Mouse (Mus musculus) forebrain, embryonic 10.5 days (tissue): Measurements from ENCODE around the gene Fth1. TPM values are rescaled to one million over a fixed set of nuclear protein-coding genes. Genes with fewer than 3 reads are reported as not detected.
"Not testable (repeated sequence)": the region's sequence is repeated elsewhere in the genome, so short reads cannot be mapped to it uniquely, and the experiment has no call there.

Source experiments
- DNase-seq: peaks from one replicate; pipeline ENCODE4 v3.0.0-alpha.2; 2017; ENCODE audit warnings: low spot score; ENCODE audit errors: extremely low spot score
- H3K27ac ChIP-seq: fragments of 300-500 bp; sonication (generic); 2 replicates; pipeline ENCODE4 v1.5.1; 2016; ENCODE audit warnings: mild to moderate bottlenecking
- H3K27me3 ChIP-seq: fragments of 300-500 bp; sonication (generic); 2 replicates; pipeline ENCODE4 v1.6.1; 2016; ENCODE audit warnings: mild to moderate bottlenecking; ENCODE audit not compliant: poor library complexity, severe bottlenecking
- H3K36me3 ChIP-seq: fragments of 300-500 bp; sonication (generic); replicated peaks from 2 replicates; pipeline ENCODE4 v1.6.1; 2016; ENCODE audit warnings: mild to moderate bottlenecking, moderate library complexity
- H3K4me1 ChIP-seq: fragments of 300-500 bp; sonication (generic); 2 replicates; pipeline ENCODE4 v1.6.1; 2016
- H3K4me3 ChIP-seq: fragments of 300-500 bp; sonication (generic); 2 replicates; pipeline ENCODE4 v1.5.1; 2016; ENCODE audit warnings: mild to moderate bottlenecking, moderate library complexity
- H3K9me3 ChIP-seq: fragments of 300-500 bp; sonication (generic); 2 replicates; pipeline ENCODE4 v1.6.1; 2016; ENCODE audit warnings: mild to moderate bottlenecking, moderate library complexity
- WGBS: fragments of 180-500 bp; shearing (Covaris S2); methylation state at CpG from one replicate; pipeline ENCODE4 v1.1.7; 2016; 5-methylcytosine and 5-hydroxymethylcytosine counted together
- polyA plus RNA-seq: library from polyadenylated mRNA; unstranded; fragments of >200 nt; fragmentation: Nextera tagmentation; extraction: Ambion mirVana; gene quantifications from 2 replicates; pipeline ENCODE4 v1.2.1, GENCODE M21; 2016

The Fth1 gene
- polyA plus RNA-seq, 1 experiment from 2014 or later: 1,339 TPM

DNA sequence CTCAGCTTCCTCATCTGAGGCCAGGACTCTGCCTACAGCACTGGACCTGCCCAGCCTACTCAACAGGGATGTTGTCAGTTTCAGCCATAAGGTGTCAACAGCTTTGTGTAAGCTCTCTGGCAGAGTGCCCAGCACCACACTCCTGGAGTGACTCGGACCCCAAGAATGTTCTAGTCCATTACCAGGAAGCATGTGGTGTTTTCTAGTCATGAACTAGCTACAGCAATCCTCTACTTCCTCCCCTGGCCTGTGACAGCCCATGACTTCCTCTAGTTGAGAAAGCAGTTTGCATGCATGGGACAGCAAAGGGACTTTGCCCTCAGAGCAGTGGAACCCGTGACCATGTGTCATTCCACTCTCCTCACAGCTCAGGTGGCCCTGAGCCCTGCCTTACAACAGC is 5.5 kb upstream of the Fth1 start:
- not testable (repeated sequence) for H3K4me1 ChIP-seq, H3K27me3 ChIP-seq, DNase-seq, H3K4me3 ChIP-seq, H3K36me3 ChIP-seq, H3K27ac ChIP-seq, H3K9me3 ChIP-seq
- WGBS: 84% methylated on average over 2 of the region's 2 CpGs

DNA sequence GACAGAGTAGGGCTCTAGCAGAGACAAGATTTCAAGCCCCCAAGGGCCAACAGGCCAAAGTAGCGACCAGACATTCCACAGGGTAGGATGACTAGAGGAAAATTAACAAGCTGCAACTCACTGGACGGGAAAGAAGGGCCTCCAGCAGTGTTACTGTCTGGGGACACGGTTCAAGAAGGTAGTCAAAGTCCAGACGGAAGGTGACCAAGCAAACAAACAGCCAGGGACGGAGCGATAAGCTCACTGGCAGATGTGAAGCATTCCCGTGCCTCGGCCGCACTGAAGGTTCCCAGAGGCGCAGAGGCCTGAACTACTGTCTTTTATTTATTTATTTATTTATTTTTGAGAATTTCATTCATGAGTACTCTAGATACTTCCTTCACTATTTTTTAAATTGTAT is 3.3 kb upstream of the Fth1 start:
- Histone ChIP-seq H3K4me1 (peaks cover 14% of the 10 kb centered on the region), H3K4me3 (no peak overlapping the region), H3K27me3 (no peaks in the 10 kb centered on the region), H3K9me3 (no peaks in the 10 kb centered on the region), H3K36me3 (no peaks in the 10 kb centered on the region), H3K27ac (no peak overlapping the region)
- WGBS: 89% methylated on average over 10 of the region's 10 CpGs
- no peak for DNase-seq

DNA sequence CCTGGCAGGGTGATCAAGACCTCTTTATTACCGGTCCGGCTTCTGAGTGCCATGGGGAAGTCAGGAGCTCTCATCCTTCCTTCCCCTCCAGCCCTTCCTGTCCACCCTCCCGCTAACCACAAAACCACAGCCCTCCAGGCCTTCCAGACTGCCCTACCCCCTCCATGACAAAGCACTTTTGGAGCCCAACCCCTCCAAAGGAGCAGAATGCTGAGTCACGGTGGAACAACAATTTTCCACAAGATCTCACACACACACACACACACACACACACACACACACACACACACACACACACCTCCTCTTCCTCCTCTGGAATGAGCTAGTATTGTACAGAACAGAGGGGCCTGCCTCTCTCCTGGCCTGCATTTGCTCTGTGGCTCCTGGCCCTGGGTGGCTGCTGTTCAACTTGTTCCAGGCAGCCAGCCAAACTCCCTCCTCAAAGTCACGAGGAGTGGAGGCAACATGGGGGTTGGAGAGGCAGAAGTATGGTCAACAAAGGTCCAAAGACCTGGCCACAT is 1.9 kb upstream of the Fth1 start:
- WGBS: 64% methylated on average over 5 of the region's 5 CpGs
- no peaks in the 10 kb centered on the region for H3K27me3 ChIP-seq
- H3K36me3 ChIP-seq: no peaks in the 10 kb centered on the region
- no peak overlapping the region for H3K4me3 ChIP-seq
- peak overlapping the region; percentile 40 for H3K27ac ChIP-seq
- H3K9me3 ChIP-seq: no peaks in the 10 kb centered on the region
- peaks cover 20% of the 10 kb centered on the region for H3K4me1 ChIP-seq
- no peak for DNase-seq

DNA sequence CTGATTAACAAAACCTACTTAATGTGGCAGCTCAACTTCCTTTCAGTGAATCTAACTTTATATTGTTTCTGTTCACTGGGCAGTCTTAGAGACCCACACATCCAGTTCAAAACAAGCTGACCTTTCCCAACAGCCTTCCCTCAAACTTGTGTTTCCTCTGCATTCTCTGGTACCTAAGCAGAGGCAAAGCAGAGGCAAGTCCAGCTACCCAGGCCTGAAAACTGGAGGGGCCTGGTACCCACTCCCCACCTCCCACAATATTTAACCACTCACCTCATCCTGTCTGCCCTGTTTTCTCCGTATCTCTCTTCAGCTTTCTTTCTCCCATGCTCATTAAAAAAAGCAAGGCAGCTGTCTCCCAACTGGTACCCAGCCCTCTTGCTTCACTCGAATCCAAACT is 1.2 kb upstream of the Fth1 start:
- Histone ChIP-seq H3K27ac (peak overlapping the region; percentile 40), H3K36me3 (peaks cover 5% of the 10 kb centered on the region), H3K4me1 (peaks cover 26% of the 10 kb centered on the region), H3K27me3 (no peaks in the 10 kb centered on the region), H3K9me3 (no peaks in the 10 kb centered on the region), H3K4me3 (no peak overlapping the region)
- WGBS: 89% methylated on average over 2 of the region's 2 CpGs
- no peak for DNase-seq

DNA sequence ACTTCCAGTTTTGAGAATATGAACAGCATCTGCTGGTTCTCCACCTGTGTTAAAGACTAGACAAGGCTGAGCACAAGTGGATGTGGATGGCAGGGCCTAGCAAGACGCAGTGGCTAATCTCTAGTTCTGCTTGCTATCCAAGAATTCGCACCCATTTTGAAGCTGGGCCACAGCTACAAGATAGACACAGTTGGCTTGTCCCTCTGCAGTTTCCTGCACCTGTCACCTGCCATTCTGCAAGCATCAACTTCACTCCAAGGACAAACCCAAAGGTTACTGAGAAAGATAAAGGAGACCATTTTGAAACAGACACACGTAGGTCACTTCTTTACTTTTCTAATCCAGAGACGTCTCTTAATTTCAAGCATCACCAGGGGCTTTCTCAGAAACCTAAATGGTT is 1.2 kb downstream of the Fth1 start:
- WGBS: 67% methylated on average over 4 of the region's 4 CpGs
- Histone ChIP-seq H3K36me3 (peaks cover 30% of the 10 kb centered on the region), H3K27me3 (no peaks in the 10 kb centered on the region), H3K4me1 (peaks cover 29% of the 10 kb centered on the region), H3K4me3 (peak overlapping the region; percentile 75), H3K27ac (peak overlapping the region; percentile 91), H3K9me3 (no peaks in the 10 kb centered on the region)
- no peak for DNase-seq

DNA sequence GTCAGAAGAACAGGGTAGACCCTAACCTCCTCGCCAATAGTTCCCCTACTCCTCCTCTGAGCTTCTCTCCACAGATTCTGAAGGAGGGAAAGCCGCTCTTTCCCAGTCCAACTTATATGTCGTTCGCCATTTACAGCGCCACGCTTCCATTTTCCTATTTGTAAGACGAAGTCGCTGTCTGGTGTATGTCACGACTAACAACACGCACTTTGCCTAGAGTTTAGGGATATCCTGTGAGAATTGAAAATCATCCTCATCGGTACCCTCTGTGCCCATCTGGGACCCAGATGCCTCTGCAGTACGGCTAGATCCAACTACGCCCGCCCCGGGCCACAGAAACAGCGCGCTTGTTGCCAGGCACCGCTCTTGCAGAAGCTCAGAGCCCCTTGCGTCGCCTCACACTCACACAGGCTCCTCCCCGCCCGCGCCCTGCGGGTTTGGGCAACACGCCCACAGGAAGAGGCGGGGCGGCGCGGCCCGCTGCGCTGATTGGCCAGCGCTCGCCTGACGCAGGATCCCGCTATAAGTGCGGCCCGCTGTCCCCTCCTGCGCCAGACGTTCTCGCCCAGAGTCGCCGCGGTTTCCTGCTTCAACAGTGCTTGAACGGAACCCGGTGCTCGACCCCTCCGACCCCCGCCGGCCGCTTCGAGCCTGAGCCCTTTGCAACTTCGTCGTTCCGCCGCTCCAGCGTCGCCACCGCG is 1.9 kb downstream of the Fth1 start:
- peak; percentile 95 for DNase-seq
- H3K4me1 ChIP-seq: peaks cover 35% of the 10 kb centered on the region
- under 1% methylated on average over 59 of the region's 59 CpGs for WGBS
- peak overlapping the region; percentile 75 for H3K4me3 ChIP-seq
- no peaks in the 10 kb centered on the region for H3K27me3 ChIP-seq
- peak overlapping the region; percentile 91 for H3K27ac ChIP-seq
- peaks cover 34% of the 10 kb centered on the region for H3K36me3 ChIP-seq
- H3K9me3 ChIP-seq: no peaks in the 10 kb centered on the region

DNA sequence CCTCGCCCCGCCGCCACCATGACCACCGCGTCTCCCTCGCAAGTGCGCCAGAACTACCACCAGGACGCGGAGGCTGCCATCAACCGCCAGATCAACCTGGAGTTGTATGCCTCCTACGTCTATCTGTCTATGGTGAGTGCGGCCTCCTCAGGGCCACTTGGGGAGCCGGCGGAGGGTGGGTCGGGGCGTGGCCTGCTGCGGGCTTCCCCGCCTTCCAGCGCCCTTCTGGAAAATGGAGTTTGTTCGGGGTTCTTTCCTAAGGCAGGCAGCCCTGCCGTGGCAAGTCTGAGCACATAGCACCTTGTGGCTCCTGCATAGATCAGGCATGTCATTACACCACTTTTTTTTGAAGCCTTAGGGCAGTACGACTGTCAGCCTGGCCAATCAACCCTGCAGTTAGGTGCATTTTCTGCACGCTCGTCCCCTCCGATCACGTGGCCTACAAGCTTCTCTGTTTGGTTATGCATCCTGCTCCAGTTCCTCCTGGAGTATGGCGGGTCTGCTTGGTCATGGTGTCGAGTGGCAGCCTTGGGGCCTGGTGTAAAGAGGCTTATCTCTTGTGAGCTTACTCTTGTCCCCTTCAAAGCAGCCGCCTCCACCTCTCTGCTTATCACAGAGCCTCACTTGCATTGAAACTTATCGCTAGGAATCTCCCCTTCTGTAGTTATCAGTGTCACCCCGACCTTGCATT is 2.6 kb downstream of the Fth1 start:
- WGBS: under 1% methylated on average over 31 of the region's 31 CpGs
- Histone ChIP-seq H3K27ac (peak overlapping the region; percentile 91), H3K36me3 (peaks cover 34% of the 10 kb centered on the region), H3K4me1 (peaks cover 38% of the 10 kb centered on the region), H3K27me3 (no peaks in the 10 kb centered on the region), H3K4me3 (peak overlapping the region; percentile 75), H3K9me3 (no peaks in the 10 kb centered on the region)
- DNase-seq: no peak

DNA sequence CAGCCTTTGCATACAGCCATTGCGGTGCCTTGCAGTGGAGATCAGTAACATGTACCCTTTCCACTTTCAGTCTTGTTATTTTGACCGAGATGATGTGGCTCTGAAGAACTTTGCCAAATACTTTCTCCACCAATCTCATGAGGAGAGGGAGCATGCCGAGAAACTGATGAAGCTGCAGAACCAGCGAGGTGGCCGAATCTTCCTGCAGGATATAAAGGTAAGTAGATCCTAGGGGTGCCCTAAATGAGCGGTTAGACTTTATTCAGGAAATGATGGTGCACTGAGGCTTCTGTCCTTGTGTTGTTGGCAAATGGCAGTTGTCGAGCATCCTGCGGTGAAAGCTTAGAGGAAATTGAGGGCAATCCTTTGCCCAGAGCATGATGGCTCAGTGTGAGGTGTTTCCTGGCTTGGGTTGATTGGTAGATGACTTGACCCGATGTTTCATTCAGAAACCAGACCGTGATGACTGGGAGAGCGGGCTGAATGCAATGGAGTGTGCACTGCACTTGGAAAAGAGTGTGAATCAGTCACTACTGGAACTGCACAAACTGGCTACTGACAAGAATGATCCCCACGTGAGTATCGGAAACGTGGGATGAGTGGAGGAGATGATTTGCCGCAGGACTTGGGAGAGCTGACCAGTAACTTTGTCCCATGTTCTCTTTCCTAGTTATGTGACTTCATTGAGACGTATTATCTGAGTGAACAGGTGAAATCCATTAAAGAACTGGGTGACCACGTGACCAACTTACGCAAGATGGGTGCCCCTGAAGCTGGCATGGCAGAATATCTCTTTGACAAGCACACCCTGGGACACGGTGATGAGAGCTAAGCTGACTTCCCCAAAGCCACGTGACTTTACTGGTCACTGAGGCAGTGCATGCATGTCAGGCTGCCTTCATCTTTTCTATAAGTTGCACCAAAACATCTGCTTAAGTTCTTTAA is 4.0 kb downstream of the Fth1 start:
- H3K4me1 ChIP-seq: peaks cover 31% of the 10 kb centered on the region
- WGBS: 93% methylated on average over 20 of the region's 20 CpGs
- no peak for DNase-seq
- no peak overlapping the region for H3K27ac ChIP-seq
- H3K9me3 ChIP-seq: no peaks in the 10 kb centered on the region
- H3K4me3 ChIP-seq: peak overlapping the region; percentile 75
- no peaks in the 10 kb centered on the region for H3K27me3 ChIP-seq
- H3K36me3 ChIP-seq: peaks cover 34% of the 10 kb centered on the region

DNA sequence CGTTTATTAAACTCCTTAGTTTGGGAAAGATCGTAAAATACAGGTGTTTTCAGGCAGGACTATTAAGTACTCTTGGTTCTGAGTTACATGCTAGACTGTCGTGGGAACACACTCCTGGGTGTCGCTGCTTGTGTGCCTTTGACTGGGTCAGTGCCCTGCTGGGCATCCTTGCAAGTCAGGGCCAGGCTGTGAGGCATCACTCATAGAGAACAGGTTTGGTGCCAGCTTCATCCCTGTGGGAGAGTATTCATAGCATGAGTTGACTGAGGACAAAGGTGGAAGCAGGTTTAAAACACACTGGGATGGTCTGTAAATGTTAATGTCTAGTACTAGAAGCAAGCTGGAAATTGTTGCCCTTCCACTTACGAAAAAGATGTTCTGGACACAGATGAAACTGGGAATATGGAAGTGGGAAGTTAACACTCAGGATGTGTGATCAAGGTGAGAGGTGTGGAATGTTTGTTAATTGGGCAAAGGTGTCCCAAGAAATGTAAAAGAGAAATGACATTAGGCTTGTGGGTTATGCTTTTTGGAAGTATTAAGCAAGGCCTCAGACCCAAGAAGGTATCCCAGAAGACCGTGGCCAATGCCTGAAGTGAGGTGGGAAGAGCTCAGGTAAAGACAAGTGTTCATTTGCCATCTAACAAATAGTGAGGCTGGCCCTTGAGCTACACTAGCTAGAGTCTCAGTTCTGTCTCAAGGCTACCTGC is 4.9 kb downstream of the Fth1 start:
- Histone ChIP-seq H3K27me3 (no peaks in the 10 kb centered on the region), H3K9me3 (no peaks in the 10 kb centered on the region), H3K36me3 (peaks cover 34% of the 10 kb centered on the region), H3K4me1 (peaks cover 33% of the 10 kb centered on the region), H3K27ac (no peak overlapping the region), H3K4me3 (no peak overlapping the region)
- WGBS: 92% methylated on average over 6 of the region's 6 CpGs
- no peak for DNase-seq

DNA sequence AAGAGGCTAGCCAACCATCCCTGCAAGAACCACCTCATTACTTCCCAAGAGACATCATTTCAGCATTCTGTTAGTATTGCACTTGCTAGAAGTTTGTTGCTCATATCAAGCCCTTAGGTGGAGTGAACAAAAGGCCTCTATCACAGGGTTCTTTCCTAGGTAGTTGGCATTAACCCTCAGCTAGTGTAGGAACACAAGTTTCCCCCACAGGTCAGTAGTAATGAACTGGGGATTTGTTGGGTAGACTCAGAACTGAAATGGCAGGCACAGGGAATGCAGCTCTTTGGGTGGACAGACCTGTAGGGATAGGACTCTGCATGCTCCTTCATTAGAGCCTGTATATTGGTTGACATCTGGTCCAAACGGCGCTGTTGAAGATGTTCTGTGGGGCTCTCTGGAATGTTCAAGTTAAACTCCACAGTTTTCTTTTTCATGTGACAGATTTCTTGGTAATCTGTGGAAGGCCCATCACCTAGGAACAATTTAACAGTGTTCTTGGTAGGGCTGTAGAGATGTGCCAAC is 5.6 kb downstream of the Fth1 start:
- no peak for DNase-seq

DNA sequence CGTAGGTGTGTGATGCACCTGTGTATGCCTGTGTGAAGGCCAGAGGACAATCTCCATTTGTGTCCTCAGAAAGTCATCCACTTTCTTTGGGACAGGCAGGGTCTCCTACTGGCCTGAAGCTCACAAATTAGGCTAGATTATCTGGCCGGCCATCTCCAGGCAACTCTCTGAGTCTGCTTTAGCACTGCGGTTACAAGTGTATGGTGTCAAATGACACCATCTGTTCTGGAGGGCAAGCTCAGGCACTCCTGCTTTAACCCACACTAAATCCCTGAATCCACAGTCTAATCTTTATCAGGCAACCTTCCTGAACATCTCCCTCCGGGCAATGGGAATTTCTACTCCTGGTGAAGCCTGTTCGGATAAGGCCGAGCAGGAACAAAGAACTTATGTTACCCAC is 6.8 kb downstream of the Fth1 start:
- no peak for DNase-seq
- Histone ChIP-seq H3K36me3 (peaks cover 34% of the 10 kb centered on the region), H3K27ac (peak overlapping the region; percentile 36; the same call in 1 of the 2 replicates), H3K4me1 (peaks cover 32% of the 10 kb centered on the region), H3K4me3 (no peak overlapping the region), H3K9me3 (no peaks in the 10 kb centered on the region), H3K27me3 (peaks cover 6% of the 10 kb centered on the region)
- WGBS: 55% methylated on average over 6 of the region's 6 CpGs

More for the DNA sequence above, 5.6 kb downstream of the Fth1 start:
- Histone ChIP-seq H3K4me1 (peaks cover 34% of the 10 kb centered on the region), H3K36me3 (peaks cover 34% of the 10 kb centered on the region), H3K27me3 (no peaks in the 10 kb centered on the region), H3K27ac (no peak overlapping the region), H3K4me3 (no peak overlapping the region), H3K9me3 (no peaks in the 10 kb centered on the region)
- 91% methylated on average over 2 of the region's 2 CpGs for WGBS

DNA sequence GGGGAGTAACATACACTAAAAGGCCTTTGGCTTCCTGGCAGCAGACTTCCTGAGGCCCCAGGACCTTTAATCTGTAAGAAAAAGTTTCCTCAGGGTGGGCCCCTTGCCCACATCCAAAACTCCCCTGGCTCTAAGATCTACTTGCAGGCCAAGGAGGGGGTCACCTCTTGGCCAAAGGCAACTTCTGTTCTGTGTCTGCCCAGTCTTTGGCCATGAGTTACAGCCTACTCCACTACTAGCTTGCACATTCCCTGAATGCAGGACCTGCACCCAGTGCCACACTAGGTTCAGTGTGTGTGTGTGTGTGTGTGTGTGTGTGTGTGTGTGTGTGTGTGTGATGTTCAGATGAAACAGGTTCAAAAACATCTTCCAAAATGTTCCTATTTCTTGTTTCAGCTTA is 7.2 kb downstream of the Fth1 start:
- H3K36me3 ChIP-seq: peaks cover 34% of the 10 kb centered on the region
- DNase-seq: no peak
- H3K27me3 ChIP-seq: peaks cover 10% of the 10 kb centered on the region
- H3K27ac ChIP-seq: peak overlapping the region; percentile 36; the same call in 1 of the 2 replicates
- H3K4me3 ChIP-seq: no peak overlapping the region
- H3K9me3 ChIP-seq: no peaks in the 10 kb centered on the region
- H3K4me1 ChIP-seq: peaks cover 34% of the 10 kb centered on the region
